Mouse (Mus musculus) kidney, postnatal 14 days (tissue): Measurements from ENCODE around the gene Arhgef3.

ENCODE experiments used
- DNase-seq: peaks from one replicate; pipeline ENCODE4 v3.0.0; 2022; ENCODE audit warnings: mixed read lengths

Arhgef3 gene

DNA sequence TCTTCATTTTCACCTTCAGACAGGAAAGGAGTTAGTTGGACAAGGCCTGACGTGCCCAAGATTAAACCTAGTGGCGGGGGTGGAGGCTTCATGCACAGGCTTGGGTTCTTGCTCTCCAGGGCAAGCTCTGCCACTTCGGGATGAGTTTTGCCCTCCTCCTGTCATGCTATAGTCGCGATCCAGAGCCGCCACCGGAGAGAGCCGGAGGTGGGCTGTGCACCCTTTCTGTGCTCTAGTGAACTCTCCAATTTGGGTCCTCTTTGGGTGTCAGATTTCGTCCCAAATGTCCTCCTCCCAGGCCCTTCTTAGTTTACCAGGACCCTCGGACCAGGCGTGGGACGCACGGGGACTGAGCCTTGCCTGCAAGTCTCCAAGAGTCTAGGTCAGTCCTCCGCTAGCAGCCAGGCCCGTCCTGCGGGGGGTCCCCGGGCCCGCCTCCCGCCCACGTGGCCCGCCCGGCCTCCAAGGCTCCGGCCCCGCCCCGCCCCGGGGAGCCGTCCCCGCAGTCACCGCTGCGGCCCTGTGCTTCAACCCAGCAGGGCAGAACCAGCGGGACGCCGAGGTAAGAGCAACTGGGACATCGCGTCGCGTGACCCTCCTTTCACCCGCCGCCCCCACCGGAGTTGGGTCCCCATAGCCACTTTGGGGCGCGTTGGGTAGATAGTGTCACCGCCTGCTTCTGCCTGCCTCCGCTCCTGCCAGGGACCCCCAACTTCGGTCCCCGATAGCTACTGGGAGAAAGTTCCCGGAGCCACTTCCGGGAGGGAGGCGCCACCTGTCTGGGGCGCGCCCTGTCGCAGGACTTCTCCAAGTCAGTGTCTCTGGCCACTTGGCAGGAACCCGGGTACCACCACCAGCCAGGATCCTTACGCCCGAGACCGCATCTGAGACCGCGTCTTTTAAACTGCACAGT, at the start of gene Arhgef3:
Gene Arhgef3, plus strand, starts transcription at position 538 of the 913 bp plus-strand sequence.
- DNase-seq, result peak; percentile 88

DNA sequence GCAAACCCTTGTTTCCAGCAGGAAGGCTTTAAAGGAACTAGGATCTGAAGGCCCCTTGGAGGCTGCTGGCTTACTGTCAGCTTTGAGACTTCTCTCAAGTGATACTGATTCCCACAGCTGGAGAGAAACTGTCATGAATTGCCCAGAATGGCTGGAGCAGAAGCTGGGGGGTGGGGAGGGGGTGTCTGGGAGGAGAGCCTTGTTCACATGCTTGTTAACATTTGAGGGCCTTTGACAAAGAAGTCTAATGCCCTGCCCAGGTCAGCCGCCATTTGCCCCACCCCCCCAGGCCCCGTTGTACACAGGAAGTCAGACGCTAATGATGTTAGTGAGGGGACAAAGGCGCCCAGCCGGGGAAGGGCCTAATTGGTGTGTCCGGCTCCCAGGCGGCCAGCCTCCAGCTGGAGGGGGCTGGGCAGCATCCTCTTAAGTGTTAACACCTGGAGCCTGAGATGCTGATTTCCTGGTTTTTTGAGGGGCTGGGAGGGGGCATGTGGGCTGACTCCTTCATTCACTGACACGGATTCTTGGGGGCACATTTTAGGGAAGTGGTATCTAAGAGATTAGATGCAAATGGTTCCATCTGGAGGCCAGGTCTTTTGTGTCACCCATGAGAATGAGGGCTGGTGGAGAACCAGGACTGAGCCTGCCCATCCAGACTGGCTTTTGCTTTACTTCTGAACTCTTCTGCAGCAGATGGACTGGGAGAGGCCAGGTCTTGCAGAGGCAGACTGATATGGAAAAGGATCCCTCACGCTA, 48.3 kb upstream of the Arhgef3 start:
- DNase-seq, result peak; percentile 58

DNA sequence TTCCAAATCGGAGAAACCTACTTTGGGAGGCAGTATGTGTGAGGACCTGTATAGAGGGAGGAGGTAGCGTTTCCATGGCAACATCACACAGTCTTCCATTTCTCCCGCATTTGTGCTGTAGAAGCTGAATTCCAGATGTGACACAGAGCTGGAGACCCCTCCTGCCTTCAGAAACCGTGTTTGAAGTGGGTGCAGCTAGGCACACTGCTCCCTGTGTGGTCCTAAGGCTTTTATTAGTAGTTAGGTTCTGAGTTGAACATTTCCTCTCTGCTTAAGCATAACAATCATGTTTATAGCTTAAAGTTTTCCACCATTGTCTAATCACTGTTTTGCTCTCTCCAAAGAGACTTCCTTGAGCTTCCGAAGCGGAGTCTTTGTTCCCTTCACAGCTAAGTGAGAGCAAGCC, 46.8 kb upstream of the Arhgef3 start:
- DNase-seq, result no peak

DNA sequence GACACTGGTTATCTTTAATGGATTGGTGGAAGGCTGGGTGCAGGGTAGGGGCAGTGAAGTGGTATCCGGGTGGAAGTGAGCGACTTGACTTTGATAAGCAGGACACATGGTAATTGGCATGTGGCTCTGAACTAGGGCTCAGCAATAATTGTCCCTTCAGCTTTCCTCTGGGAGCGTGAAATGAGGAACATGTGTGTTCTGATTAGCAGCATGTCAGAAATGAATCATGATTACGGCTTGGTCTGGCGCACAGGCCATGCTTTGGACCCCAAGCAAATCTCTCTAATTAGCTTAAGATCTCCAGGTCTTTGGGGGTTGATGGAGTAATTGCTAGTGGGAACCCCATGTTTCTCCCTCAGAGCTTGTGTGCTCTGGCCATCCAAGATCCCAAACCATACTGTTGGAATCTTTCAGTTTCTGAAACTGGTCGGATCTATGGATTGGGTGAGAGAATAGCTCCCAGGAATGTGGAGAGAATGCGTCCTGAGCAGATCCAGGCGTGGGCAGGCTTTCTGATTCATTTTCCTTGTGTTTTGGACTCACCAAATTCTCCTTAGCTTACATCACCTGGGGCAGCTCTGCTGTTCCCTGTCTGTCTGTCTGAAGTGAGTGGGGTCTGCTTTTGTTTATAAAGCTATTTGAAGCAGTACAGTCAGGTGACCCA, 45.1 kb upstream of the Arhgef3 start:
- no peak for DNase-seq

DNA sequence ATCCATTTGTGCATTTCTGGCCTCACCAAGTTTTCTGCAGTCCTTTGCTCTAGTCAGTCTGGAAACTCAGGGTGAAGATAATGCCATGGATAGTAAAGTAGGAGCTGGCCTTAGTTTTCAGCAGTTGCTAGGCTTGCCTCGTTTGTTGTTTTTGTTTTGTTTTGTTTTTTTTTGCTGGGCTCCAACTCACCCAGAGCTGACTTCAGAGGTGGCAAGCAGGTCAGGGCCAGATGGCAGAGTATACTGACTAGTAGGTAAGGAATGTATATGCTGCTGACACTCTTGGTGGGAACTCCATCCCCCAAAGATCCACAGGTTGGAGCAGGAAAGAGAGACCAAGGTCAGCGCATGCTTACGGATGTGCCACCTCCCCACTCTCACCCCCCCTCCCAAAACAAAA, 44.6 kb upstream of the Arhgef3 start:
- DNase-seq, result no peak

DNA sequence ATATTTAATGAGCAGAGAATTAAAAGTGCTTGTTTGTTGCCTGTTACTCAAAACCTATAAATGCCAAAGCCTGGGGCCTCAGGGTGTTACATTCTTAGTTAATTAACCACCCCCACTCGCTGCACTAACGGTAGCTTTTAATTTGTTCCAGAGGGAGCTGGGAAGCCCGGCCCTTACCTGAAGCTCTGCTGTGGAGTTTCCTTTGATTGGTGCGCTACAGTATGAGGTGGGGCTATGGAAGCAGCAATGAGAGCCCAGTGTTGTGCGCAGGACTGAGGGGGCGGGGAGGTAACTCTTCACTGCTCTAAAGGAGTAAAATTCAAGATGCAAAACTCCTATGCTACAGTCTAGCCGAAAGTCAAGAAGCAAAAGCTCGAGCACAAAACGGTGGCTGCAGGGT, 43.9 kb upstream of the Arhgef3 start:
- peak; percentile 64 for DNase-seq

DNA sequence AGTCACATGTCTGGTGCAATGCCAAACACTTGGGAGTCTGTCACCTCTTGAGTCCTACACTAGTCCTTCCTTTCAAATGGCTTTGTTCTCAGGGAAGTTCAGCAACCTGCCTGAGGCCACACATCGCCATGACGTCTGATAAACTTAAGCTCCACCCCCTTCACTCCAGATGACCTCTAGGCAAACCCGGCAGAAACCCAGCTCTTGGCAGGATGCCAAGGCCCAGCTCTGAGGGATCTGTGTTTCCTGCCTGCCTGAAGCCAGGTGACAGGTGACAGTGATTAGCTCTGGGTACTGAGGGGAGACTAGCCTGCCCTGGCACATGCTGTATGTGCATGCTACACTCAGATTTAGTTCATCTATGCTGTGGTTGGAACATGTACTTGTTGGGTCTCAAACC, 42.7 kb upstream of the Arhgef3 start:
- peak; percentile 32 for DNase-seq

DNA sequence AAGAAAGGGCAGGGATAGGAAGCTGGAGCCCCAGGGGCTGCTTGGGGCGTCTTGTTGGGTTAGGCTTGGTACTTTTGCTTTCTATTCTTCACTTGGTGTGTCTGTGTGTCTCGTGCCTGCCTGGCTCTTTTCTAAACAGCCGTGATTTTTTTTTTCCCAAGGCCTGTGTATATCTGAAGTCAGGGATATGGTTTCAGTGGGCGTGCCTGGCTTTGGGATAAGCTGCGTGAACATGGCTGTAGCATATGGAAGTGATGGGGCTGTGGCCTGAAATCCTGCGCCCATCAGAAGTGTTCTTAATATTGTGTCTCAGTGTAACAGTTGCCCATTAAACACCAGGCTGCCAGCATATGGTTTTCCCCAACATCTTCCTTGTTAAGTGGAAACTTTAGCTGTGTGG, 39.6 kb upstream of the Arhgef3 start:
- no peak for DNase-seq

DNA sequence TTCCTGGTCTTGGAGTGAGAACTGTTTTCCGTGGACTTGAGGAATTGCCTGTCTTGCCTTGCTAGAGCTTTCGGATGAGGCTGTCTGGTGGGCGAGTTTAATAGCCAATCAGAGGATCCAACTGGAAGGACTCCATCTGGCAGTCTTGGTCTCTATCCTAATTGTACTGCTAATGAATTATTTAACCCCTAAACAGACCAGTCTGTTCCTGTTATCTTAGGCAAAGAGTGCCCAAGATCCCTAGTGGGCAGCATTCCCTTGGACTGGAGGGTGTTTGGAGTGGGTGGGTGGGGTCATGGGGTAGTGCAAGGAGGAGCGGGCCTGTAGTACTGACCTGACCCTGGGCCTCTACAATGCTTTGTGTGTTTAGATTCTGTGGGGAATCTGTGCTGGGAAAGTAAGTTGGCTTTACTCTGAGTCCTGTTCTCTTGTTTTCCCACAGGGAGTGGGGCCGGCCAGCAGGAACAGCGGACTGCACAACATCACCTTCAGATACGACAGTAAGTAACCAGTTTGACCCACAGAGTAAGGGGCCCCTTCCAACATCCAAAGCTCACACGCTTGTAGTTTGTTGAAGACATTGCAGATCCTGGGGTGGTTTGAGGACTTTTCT, 38.7 kb upstream of the Arhgef3 start:
- no peak for DNase-seq

DNA sequence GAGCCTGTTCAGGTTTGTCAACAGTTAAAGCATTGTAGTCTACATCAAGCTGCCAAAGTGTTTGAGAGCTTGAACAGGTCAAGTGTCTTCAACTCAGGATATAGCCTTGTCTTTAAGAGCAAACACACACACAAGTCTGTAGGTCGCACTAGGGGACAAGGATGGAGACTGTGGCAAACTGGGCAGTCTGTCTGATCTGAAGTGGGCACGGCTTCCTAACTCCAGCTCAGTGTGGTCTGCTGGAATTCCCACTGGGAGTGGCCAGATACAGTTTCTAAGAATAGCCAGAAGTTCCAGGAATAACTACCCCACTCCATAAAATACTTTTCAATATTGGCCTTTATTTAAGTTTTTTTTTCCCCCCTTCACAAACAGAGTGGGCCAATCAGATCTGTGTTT, 38.2 kb upstream of the Arhgef3 start:
- no peak for DNase-seq

DNA sequence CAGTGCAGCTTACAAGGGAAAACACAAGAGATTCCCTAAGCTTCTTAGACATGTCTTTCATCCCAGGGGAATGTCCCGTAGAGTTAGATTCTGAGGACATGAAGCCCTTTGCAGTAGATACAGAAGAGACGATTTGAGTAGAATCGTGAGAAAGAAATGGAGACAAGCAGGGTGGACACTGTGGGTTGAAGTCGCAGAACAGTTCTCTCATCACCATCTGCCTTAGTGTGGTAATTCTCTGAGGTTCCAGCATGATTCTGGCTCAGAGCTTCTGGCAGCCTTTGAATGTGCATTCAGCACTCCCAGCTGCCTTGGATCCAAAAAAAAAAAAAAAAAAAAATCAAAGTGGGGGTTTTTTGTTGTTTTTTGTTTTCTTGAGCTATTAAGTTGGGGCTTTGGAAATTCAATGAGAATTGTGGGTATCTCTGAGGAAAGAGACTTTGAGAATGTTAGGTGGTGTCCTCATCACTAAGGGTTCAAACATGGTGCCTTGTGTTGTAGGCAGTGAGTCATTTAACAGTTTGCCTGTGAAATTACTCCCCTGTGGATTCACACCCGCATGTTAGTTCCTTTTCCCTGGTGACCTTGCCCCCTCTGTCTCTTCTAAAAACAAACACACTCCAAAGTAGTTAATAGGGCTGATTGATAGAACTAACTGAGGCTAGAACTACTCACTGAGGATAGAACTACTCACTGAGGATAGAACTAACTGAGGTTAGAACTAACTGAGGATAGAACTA, 33.0 kb upstream of the Arhgef3 start:
- no peak for DNase-seq

DNA sequence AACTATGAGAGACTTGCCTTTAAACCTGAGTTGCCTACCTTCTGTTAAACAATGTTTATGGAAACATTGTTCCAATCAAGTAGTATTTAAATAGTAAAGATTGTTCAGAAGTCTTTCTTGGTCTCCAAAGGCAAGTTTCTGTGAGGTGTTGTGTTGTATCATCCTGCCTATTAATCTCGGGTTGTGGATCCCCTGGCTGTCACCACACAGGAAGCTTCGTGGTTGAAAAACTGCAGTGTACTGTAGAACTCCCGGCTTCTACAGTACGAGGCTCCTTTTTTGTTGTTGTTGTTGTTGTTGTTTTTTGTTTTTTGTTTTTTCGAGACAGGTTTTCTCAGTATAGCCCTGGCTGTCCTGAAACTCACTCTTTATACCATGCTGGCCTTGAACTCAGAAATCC, 29.2 kb upstream of the Arhgef3 start:
- DNase-seq, result no peak

DNA sequence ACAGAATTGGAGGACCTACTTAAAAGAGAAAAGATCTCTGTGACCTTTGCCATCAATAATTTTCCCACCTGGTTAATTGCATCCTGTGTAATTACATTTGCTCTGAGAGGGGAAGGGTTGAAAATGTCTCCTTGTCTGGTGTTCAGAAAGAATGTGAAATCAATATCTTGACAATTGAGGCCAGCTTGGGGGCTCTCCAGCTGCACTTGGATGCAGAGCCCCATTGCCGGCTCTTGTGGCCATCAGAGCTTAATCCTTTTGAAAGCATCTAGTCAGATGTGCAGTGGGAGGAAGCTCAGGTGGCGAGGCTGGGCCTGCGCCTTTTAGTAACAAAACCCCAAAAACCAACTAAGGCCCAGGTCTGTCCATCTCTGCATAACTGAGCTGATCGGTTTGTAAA, 28.7 kb upstream of the Arhgef3 start:
- no peak for DNase-seq

DNA sequence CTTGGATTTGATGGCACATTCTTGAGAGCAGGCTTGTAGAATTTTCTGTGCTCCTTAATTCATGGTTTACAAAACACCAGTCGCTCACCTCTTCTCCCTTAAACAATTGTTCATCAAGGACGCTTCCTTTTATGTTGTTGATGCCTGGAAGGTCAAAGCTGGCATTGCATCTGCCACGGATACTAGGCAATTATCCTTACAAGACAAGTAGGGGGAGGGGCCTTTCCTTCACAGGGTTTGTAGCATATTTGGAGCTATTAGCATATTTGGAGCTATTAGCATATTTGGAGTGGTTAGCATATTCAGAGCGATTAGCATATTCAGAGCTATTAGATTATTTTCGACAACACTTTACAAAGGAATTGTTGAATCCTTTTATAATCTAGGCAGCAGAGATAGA, 20.5 kb upstream of the Arhgef3 start:
- no peak for DNase-seq

DNA sequence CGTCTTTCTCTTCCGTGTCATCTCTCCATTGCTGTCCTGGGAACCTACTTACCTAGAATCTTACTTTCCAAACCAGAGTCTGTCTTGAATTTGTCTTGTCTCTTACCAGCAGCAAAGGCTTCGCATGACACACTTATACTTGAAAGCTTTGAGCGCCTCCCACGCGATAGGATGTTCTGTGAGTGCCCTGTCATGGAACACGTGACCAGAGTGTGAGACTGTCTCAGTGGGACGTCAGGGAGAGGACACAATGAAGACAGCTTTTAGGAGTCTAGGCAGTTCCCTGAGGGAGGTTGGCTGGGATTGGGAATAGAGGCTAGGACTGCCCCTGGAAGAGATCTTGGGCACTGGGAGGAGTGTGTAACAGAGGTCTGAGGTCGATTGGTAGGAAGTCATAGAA, 18.6 kb upstream of the Arhgef3 start:
- DNase-seq, result no peak

DNA sequence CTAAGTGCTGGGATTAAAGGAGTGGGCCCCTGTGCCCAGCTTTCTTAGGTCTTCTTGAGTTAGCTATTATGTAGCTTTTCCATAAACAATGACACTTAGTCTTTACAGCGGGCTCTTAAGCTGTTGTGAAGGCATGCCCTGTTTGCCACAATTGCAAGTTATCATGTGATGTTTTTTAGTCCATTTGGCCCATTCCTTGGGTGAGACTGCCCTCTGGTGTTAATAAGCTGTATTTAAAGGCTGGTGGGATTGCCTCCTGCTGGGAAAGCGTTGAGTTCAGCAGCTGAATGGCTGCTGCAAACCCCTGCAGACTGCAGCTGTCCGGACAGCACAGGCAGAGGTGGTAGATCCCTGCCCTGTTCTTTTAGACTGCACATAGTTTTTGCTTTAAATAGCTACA, 17.9 kb upstream of the Arhgef3 start:
- DNase-seq, result peak; percentile 84

DNA sequence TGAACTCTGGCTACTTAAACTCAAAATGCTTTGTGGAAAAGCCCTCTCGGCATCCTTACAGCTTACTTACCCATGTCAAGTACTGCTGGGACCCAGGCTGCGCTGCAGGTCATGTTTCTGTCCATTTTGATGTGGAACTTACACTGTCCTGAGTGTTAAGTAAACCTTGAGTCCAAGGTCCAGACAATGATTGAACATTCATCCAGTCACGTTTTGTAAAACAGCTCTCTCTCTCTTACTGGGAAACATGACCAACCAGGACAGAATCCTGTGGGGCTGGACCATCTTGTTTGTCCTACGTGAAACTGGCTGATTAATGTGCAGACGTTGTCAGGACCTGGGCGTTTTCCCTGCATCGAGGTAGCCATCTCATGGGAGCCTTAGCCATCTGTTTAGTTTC, 13.0 kb upstream of the Arhgef3 start:
- peak; percentile 22 for DNase-seq

DNA sequence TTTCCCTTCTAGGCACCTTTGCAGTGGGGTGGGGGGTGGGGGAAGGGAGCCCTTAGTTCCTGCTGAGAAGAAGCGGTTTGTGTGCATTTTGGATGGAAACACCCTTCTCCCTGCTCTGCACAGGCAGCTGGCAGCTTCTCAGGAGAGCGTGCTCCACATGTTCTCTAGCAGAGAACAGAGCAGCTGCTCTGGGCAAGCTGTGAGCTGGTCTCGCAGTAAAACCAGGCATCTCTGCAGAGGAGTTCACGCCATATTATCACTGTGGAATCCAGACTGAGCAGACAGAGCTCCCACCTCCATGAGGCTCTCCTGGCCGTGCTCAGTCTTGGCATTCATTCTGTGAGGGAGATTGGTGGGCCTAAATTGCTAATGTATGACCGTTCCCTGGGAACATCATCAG, 12.0 kb upstream of the Arhgef3 start:
- no peak for DNase-seq

DNA sequence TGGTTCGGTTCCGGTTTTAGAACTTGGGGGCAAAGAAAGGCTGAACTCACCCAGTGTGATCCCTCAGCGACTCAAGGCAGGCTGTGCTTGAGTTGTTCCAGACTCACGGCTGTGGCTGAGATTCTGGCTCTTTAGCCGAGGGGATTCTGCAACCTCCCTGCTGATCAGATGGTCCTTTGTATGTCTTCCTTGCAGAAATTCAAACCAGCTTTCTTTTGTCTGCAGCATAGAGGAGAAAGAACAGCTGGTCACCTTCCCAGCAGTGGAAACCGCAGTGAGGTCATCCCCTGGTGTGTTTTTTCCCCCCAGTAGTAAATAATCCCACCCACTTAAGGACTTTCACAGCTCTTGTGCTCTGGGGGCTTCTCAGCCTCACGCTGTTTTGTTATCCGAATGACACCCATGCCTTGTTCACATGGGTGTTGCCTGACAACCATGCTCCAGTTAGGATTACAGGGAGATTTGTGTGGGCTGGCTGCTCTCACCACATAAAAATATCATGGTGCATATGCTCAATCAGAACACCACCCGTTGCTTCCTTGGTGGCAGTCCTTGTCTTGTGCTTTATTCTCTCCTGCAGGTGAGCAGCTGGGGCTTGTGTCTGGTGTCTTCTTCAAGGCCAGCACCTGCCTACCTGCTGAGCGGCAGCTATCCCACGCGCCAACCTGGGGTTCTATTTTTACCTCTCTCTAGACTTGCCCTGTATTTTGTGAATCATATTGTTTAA, 8.8 kb upstream of the Arhgef3 start:
- DNase-seq, result no peak

DNA sequence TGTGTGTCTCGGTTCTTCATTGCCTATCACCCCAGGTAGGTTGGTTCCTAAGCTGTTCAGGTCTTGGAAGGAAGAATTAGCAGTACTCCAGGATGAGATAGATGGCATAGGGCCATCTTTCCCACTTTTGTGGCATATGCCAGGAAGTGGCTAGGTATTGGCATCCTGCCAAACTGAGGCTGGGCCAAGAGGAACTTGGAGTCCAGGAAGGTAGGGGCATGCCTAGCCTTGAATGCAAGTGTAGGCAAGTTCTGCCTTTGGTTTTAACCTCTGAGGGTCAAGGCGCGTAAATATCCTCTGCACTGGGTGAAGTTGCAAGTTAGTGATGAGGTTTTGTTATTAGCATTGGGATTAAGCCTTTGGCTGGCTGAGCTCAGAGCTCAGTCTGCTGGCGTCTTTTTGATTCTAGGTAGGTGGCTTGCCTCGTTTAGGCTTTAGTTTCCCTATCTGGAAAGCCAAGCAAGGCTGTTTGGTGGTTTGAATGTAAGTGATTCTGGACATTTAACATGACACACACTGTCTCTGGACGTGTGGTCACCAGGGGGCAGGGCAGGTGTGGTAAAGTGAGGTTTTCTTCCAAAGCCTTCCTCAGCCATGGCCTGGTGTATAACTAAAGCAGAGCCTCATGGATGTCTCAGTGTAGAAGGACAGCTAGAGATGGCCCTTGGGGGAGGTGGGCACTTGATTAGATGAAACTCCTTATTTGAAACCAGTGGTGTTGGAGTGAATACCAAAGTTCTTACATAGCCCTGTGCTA, 5.8 kb upstream of the Arhgef3 start:
- peak; percentile 74 for DNase-seq

DNA sequence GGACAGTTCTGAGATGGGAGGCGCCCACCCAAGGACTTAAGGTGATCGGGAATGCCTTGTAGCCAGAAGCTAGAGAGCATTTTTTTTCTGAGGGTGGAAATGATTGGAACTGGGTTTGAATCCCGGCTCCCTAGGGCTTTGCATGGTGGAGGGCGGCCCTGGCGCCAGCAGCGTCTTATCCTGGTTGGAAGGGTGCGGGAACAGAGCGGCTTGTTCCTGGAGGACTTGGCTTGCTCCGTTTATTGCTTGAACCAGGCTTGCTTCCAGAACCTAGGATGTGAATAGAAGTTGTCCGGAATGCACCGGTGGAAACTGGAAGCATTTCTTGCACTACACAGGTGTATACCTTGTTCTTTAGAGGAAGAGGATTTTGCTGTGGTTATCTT, 569 bp downstream of the Arhgef3 start:
- peak; percentile 47 for DNase-seq
